Mouse (Mus musculus) lung, embryonic 15.5 days (tissue): ENCODE results near the gene Cdk14. TPM values are rescaled to one million over a fixed set of nuclear protein-coding genes. Genes with fewer than 3 reads are reported as not detected.
A peak's percentile ranks its signal among the peaks of the same experiment; 100 is the strongest.

ENCODE experiments used
- ATAC-seq: fragments of 200-750 bp; cut with Nextera tagmentation; 2 replicates; pipeline ENCODE4 v1.8.0; 2017; ENCODE audit warnings: moderate number of reproducible peaks, borderline replicate concordance; ENCODE audit not compliant: low FRiP score, low TSS enrichment; ENCODE audit errors: extremely low read depth
- H3K27ac ChIP-seq: fragments of 300-500 bp; sonication (generic); 2 replicates; pipeline ENCODE4 v1.5.1; 2015; ENCODE audit warnings: moderate library complexity, mild to moderate bottlenecking, inconsistent platforms
- H3K27me3 ChIP-seq: fragments of 300-500 bp; sonication (generic); 2 replicates; pipeline ENCODE4 v1.6.1; 2015; ENCODE audit warnings: inconsistent platforms
- H3K36me3 ChIP-seq: fragments of 300-500 bp; sonication (generic); 2 replicates; pipeline ENCODE4 v1.6.1; 2015; ENCODE audit warnings: inconsistent platforms
- H3K4me1 ChIP-seq: fragments of 300-500 bp; sonication (generic); 2 replicates; pipeline ENCODE4 v1.6.1; 2015; ENCODE audit warnings: inconsistent platforms
- H3K4me2 ChIP-seq: fragments of 300-500 bp; sonication (generic); 2 replicates; pipeline ENCODE4 v1.6.1; 2015; ENCODE audit warnings: inconsistent platforms, mild to moderate bottlenecking, moderate library complexity
- H3K4me3 ChIP-seq: fragments of 300-500 bp; sonication (generic); 2 replicates; pipeline ENCODE4 v1.5.1; 2015; ENCODE audit warnings: mild to moderate bottlenecking, inconsistent platforms
- H3K9ac ChIP-seq: fragments of 300-500 bp; sonication (generic); 2 replicates; pipeline ENCODE4 v1.6.1; 2015; ENCODE audit warnings: inconsistent platforms
- H3K9me3 ChIP-seq: fragments of 300-500 bp; sonication (generic); 2 replicates; pipeline ENCODE4 v1.6.1; 2016; ENCODE audit warnings: inconsistent platforms
- WGBS: fragments of 180-500 bp; shearing (Covaris S2); methylation state at CpG from one replicate; pipeline ENCODE4 v1.1.7; 2015; 5-methylcytosine and 5-hydroxymethylcytosine counted together
- polyA plus RNA-seq: library from polyadenylated mRNA; unstranded; fragments of >200 nt; fragmentation: Nextera tagmentation; extraction: Ambion mirVana; gene quantifications from 2 replicates; pipeline ENCODE4 v1.2.1, GENCODE M21; 2015

The Cdk14 gene
- polyA plus RNA-seq, 1 experiment from 2014 or later, result 33.1 TPM

DNA sequence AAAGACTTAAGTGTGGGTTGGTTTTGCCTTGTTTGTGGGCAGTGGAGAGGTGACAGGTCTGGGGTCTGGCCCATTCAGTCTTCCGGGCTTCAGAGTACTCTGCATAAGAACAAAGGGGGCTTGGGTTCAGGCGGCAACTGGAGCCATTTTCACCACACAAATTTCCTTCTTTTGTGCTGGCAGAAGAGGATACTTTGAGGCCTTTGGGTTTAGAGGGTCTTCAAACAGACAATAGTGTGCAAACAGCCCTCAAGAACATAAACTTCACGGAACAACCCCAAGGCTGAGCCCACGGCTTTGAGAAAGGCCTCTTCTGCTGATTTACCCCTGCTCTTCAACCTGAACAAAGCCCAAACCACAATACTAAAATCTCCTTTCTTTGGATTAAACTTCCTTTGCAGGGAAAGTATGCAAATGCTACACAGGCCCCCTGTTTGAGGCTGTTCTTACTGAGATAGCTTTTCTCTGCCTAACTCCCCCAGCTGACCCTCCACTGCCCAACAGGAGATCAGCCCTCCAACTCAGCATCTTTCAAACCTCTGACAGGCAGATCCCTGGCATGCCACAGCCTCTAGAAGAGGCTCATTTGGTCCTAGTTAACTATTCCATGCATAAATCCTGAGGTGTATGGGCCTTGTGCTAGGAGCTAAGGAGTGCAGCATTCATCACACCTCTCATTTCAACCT lies 549.9 kb downstream of the Cdk14 start:
- no peak overlapping the region for H3K4me3 ChIP-seq
- no peaks in the 10 kb centered on the region for H3K36me3 ChIP-seq
- 61% methylated on average over 4 of the region's 4 CpGs for WGBS
- H3K4me2 ChIP-seq, result no peak overlapping the region
- no peaks in the 10 kb centered on the region for H3K9me3 ChIP-seq
- no peak for ATAC-seq
- H3K27ac ChIP-seq, result no peak overlapping the region
- H3K27me3 ChIP-seq, result no peaks in the 10 kb centered on the region
- H3K4me1 ChIP-seq, result 0 out of 2 replicates have a peak, but pooled peaks cover 10% of the 10 kb centered on the region
- H3K9ac ChIP-seq, result no peak overlapping the region

DNA sequence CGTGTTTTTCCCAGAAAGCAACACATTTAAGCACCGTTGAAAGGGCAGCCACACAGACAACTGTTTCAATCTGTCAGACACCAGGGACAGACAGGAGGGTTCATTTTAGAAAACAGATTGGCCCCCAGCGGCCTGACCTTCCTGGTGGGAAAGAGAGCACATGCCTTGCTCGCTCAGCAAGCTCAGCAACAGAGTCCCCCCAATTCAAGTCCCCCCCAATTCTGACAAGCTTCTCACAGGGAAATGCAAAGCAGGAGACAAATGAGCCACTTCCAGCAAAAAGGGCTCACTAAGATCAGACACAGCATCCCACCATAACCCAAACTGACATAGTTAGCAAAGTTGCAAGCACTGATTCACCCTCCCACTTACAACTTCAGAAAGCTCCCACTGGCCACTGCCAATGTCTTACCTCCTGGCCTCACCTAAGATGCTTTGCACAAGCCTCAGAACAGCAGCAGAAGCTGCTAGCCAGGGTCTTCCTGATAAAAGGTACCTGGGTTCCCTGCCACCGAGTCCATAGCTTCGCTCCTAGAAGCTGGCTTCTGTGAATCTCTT lies 551.5 kb downstream of the Cdk14 start:
- 46% methylated on average over 6 of the region's 6 CpGs for WGBS

DNA sequence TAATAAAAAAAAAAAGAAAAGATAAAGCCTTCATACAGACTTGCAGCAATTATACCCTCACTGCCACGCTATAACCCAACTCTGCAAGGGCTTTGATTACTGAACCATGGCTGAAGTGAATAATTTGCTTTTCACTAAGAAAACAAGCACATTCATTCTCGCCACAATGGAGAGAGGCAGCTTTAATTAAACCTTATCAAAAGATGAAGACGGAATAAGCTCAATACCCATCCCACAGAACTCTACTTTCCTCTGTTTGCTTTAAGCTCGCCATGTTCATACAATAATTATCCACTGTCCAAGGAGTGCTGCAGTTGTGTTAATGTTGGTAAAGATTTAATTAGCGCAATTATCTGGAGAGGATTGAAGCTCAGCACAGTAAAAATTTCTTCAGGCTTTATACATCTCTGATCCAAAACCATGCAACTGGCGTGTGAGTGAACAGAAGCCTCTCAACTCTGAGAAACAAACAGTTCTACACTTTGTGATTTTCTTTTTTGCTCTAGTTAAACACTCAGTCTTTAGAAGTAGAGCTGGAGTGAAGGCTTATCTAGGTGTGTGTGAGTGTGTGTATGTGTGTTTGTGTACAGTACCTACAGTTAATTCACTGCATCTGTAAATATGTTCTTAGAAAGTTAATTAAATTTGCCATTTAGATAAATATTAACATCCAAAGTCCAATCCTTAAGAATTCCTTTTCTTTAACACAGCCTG lies 552.1 kb downstream of the Cdk14 start:
- no peak for ATAC-seq
- Histone ChIP-seq H3K36me3 (no peaks in the 10 kb centered on the region), H3K4me2 (no peak overlapping the region), H3K4me3 (no peak overlapping the region), H3K9me3 (no peaks in the 10 kb centered on the region), H3K9ac (no peak overlapping the region), H3K27ac (no peak overlapping the region), H3K27me3 (no peaks in the 10 kb centered on the region), H3K4me1 (0 out of 2 replicates have a peak, but pooled peaks cover 10% of the 10 kb centered on the region)
- 78% methylated on average over 6 of the region's 6 CpGs for WGBS

More for the DNA sequence above, 551.5 kb downstream of the Cdk14 start:
- Histone ChIP-seq H3K4me3 (no peak overlapping the region), H3K4me2 (no peak overlapping the region), H3K9ac (no peak overlapping the region), H3K27ac (no peak overlapping the region), H3K27me3 (no peaks in the 10 kb centered on the region), H3K9me3 (no peaks in the 10 kb centered on the region), H3K36me3 (no peaks in the 10 kb centered on the region), H3K4me1 (0 out of 2 replicates have a peak, but pooled peaks cover 10% of the 10 kb centered on the region)
- no peak for ATAC-seq

DNA sequence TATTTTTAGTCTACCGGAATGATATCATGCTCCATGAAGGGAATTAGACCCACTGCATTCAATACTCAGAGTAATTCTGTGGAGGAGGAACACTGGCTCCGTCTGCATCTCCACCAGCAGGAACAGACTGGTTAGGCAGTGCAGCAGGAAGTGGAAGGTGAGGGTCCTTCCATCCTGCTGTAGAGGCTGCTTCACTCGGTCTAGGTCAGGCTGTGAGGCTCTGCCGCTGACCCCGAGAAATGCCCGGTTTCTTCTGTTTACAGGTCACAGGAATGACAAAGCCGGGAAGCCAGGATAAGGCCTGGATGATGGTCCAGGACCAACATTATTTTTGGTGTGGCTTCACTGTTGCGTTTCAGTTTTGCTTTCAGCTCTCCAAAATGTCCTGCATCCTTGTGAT lies 553.2 kb downstream of the Cdk14 start:
- Histone ChIP-seq H3K36me3 (no peaks in the 10 kb centered on the region), H3K9ac (no peak overlapping the region), H3K4me3 (no peak overlapping the region), H3K4me1 (0 out of 2 replicates have a peak, but pooled peaks cover 14% of the 10 kb centered on the region), H3K27ac (no peak overlapping the region), H3K4me2 (no peak overlapping the region), H3K27me3 (no peaks in the 10 kb centered on the region), H3K9me3 (no peaks in the 10 kb centered on the region)
- 71% methylated on average over 8 of the region's 8 CpGs for WGBS
- ATAC-seq, result no peak

DNA sequence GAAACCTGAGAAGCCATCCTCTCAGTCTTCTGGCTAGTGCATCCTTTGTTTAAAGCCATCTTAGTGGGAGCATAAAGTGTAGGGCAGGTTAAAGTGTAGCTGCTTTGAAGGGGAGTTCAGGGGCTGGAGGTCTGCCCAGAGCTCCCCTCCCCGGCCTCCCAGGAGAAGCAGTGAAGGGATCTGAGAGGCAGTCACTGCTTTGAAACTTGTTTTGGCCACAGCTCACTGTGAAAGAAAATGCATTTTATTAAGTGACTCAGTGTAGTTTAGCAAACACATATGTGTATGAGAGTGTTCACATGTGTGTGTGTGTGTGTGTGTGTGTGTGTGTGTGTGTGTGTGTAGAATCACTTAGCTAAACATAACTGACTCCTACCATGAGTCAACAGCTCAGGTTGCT lies 554.0 kb downstream of the Cdk14 start:
- Histone ChIP-seq H3K36me3 (no peaks in the 10 kb centered on the region), H3K9me3 (no peaks in the 10 kb centered on the region), H3K4me1 (peaks cover 15% of the 10 kb centered on the region; the same call in 1 of the 2 replicates), H3K27me3 (no peaks in the 10 kb centered on the region), H3K9ac (no peak overlapping the region), H3K4me3 (no peak overlapping the region), H3K27ac (no peak overlapping the region), H3K4me2 (no peak overlapping the region)
- WGBS, result 45% methylated on average over 1 of the region's 1 CpGs
- no peak for ATAC-seq

DNA sequence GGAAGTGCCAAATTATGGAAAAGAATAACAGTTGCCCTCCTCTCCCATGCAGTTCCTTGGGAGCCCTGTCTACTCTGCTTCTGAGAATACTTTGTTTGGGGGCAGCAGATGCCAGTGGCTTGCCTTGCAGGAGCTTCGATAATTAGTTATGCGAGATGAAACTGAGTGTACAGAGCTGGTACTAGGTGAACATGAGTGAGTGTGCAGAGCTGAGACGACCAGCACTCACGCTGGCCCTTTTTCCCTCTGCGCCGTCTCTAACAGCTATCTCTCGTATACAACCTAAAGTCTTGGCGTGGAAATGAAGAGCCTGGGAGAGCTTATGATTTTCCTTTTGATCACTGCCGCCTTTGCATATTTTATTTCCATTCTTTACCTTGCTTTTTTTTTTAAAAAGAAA lies 558.5 kb downstream of the Cdk14 start:
- Histone ChIP-seq H3K9me3 (no peaks in the 10 kb centered on the region), H3K27ac (peak overlapping the region; percentile 46; the same call in 1 of the 2 replicates), H3K4me3 (no peak overlapping the region), H3K27me3 (no peaks in the 10 kb centered on the region), H3K9ac (no peak overlapping the region), H3K36me3 (no peaks in the 10 kb centered on the region), H3K4me1 (peaks cover 8% of the 10 kb centered on the region; the same call in 1 of the 2 replicates), H3K4me2 (no peak overlapping the region)
- no peak for ATAC-seq
- 61% methylated on average over 9 of the region's 9 CpGs for WGBS

DNA sequence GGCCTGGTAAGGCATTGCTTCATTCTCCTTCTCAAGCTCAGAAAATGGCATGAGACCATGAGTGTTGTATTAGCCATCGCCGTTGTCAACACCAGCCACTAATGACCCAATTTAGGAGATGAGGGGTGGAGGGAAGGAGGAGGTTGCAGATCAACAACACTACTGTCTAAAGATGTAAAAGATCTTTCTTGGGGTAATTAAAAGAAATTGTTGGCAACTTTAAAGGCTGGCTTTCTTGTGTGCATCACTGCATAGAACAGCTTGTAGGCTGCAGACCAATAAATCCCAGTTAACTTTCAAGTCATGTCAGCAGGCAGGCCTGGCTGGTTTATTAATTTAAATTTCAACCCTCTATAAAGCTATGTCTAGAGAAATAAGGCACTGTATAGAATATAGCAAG lies 559.0 kb downstream of the Cdk14 start:
- Histone ChIP-seq H3K27me3 (no peaks in the 10 kb centered on the region), H3K9me3 (no peaks in the 10 kb centered on the region), H3K36me3 (no peaks in the 10 kb centered on the region), H3K27ac (peak overlapping the region; percentile 46; the same call in 1 of the 2 replicates), H3K9ac (no peak overlapping the region), H3K4me3 (no peak overlapping the region), H3K4me2 (no peak overlapping the region), H3K4me1 (peaks cover 8% of the 10 kb centered on the region; the same call in 1 of the 2 replicates)
- 85% methylated on average over 2 of the region's 2 CpGs for WGBS
- ATAC-seq, result no peak

DNA sequence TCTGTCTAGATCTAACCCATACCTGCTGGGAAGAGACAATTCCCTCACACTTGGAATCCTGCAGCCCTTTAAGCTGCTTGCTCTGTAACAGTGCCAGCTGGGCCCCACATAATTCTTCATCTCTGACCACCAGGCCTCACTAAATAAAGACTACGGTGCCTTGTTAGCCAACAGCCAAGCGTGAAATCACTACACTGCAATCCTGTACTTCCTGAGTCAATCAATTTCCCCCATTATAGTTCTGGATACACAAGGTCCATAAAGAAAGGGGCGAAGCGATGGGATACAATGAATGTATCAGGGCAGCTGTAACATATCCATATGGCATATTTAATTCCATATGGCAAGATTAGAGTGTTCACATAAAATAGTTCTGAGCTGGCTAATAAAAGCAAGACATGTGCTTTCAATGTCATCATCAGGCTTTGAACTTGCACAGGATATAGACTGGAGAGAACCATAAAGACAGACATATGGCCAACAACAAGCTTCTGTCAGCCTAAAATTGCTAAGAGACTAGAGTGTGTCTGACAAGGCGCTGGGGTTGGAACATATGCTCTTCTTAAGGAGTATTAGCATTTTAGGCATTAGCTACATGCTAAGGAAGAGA lies 562.0 kb downstream of the Cdk14 start:
- Histone ChIP-seq H3K9ac (no peak overlapping the region), H3K27me3 (no peaks in the 10 kb centered on the region), H3K27ac (peak overlapping the region; percentile 60), H3K4me3 (no peak overlapping the region), H3K36me3 (no peaks in the 10 kb centered on the region), H3K4me2 (no peak overlapping the region), H3K9me3 (no peaks in the 10 kb centered on the region), H3K4me1 (peaks cover 13% of the 10 kb centered on the region)
- 47% methylated on average over 5 of the region's 5 CpGs for WGBS
- ATAC-seq, result peak; percentile 82

DNA sequence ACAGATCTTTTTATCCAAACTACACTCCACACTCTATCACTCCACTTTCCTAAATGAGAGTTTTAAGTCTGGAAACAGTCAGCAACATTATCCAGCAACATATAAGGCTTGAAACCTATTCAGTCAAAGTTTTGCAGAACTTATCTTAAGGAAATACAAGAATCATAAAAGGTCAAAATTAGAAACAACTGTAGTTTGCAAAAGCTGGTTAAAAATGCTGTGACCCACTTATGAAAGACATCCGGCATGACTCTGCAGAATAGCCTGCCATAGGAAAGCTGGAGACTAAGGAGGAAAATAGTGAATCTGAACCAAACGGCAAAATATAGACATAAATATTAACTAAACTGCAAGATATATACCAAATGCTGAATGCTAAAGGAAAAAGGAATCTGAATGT lies 566.6 kb downstream of the Cdk14 start:
- 67% methylated on average over 2 of the region's 2 CpGs for WGBS
- H3K4me3 ChIP-seq, result no peak overlapping the region
- H3K27ac ChIP-seq, result peak overlapping the region; percentile 94
- H3K27me3 ChIP-seq, result no peaks in the 10 kb centered on the region
- ATAC-seq, result no peak
- H3K4me2 ChIP-seq, result no peak overlapping the region
- no peaks in the 10 kb centered on the region for H3K36me3 ChIP-seq
- no peaks in the 10 kb centered on the region for H3K9me3 ChIP-seq
- peaks cover 21% of the 10 kb centered on the region for H3K4me1 ChIP-seq
- H3K9ac ChIP-seq, result no peak overlapping the region

DNA sequence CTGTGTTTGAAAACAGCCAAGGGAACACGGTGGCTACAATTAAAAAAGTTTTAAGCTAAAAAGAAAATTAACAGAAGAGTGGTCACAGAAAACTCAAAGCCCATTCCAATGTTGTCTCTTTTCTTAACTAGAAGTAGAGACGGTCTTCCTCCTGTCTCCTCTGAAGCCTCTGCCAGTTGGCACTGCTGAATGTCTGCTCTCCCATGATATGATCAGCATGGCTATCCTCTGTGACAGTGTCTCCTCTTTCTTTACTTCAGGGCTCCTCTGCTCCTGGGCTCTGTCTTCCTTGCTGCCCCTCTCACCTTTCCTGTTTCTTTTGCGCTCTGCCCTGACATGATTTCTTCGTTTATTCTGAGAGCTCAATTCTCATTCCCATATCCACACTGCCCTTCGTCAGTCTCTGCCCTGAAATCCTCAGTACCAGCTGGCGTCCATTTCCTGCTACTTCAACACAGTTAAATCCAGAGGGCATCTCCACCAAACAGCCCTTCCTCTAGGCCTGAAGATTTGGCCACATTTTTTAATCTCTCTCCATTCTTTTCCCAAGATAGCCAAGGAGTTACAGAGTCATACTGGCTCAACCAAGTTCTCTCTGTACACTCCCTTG lies 567.3 kb downstream of the Cdk14 start:
- peak; percentile 60; the same call in 1 of the 2 replicates for ATAC-seq
- WGBS, result 42% methylated on average over 6 of the region's 6 CpGs
- peak overlapping the region; percentile 94 for H3K27ac ChIP-seq

DNA sequence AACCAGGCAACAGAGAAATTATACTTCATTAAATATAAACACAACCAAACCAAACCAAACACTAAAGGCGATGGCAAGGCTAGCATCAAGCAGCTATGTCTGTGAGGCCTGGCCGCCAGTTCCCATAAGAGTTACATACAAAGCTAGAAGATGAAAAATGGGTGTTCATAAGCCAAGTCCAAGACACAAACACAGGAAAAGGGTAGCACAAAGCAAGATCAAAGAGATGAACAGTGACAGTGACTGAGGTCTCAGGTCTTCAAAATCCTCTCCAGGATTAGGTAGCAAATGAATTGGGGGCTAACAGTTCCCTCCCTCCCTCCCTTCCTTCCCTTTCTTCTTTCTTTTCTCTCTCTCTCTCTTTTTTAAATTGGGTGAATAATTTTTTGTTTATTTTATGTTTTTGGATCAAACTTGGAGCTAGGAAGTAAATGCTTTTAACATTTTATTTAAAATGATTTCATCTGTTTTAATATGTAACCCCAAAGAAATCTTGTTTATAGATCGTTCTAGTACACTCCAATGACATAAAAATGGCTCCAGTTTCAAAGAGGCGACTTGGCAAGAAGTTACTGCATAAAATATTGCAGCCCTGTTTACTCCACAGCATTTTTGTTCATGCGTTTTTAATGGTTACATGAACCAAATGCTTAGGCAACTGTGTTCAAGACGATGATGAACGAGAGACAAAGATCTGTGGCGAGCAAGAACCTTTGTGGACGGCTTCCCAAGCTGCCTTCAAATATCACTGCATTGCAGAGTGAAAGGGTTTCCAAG lies 568.0 kb downstream of the Cdk14 start:
- H3K4me1 ChIP-seq, result peaks cover 21% of the 10 kb centered on the region
- 0 out of 2 replicates have a peak overlapping the region, but pooled peaks have one; percentile 8 for H3K4me2 ChIP-seq
- no peaks in the 10 kb centered on the region for H3K9me3 ChIP-seq
- WGBS, result 43% methylated on average over 9 of the region's 9 CpGs
- H3K9ac ChIP-seq, result no peak overlapping the region
- H3K4me3 ChIP-seq, result no peak overlapping the region
- no peaks in the 10 kb centered on the region for H3K36me3 ChIP-seq
- H3K27me3 ChIP-seq, result no peaks in the 10 kb centered on the region
- ATAC-seq, result peak; percentile 88
- peak overlapping the region; percentile 94 for H3K27ac ChIP-seq

More for the DNA sequence above, 567.3 kb downstream of the Cdk14 start:
- Histone ChIP-seq H3K36me3 (no peaks in the 10 kb centered on the region), H3K4me2 (0 out of 2 replicates have a peak overlapping the region, but pooled peaks have one; percentile 8), H3K9me3 (no peaks in the 10 kb centered on the region), H3K9ac (no peak overlapping the region), H3K4me1 (peaks cover 21% of the 10 kb centered on the region), H3K27me3 (no peaks in the 10 kb centered on the region), H3K4me3 (no peak overlapping the region)
